Mouse (Mus musculus): ENCODE measurements at regions not wholly inside any gene's neighbourhood (a gene's known extent, or its start where the extent isn't known, plus 50 kb on each side); places are given as distances from the start of the nearest gene placed in this dataset.

GRCm38 (mm10) chr4:83950809-83951409 is 425.6 kb downstream of the Ccdc171 start:
- Histone ChIP-seq H3K9ac (ENCODE audit: low read length) (no peak overlapping the region), H3K4me1 (ENCODE audit: control insufficient read depth, insufficient read depth, low read length) (no peaks in the 10 kb centered on the region), H3K27me3 (ENCODE audit: control insufficient read depth, insufficient read depth, low read length) (no peaks in the 10 kb centered on the region), H3K4me3 (ENCODE audit: low read depth, low read length) (no peak overlapping the region), H3K36me3 (ENCODE audit: control insufficient read depth, insufficient read depth, low read length) (no peaks in the 10 kb centered on the region), H3K9me3 (ENCODE audit: control insufficient read depth, low read length) (no peaks in the 10 kb centered on the region), H3K4me2 (no peak overlapping the region), H3K27ac (ENCODE audit: low read depth, low read length) (no peak overlapping the region)
- no peak for DNase-seq (ENCODE audit: low spot score, missing footprints)
- ATAC-seq (ENCODE audit: low FRiP score), result no peak
- WGBS, result 82% methylated on average over 10 of the region's 10 CpGs

GRCm38 (mm10) chr4:83956252-83956904 is 431.0 kb downstream of the Ccdc171 start:
- H3K4me1 ChIP-seq (ENCODE audit: control insufficient read depth, insufficient read depth, low read length), result no peaks in the 10 kb centered on the region
- H3K27ac ChIP-seq (ENCODE audit: low read depth, low read length), result no peak overlapping the region
- no peak overlapping the region for H3K9ac ChIP-seq (ENCODE audit: low read length)
- ATAC-seq (ENCODE audit: low FRiP score) (no peak), DNase-seq (ENCODE audit: low spot score, missing footprints) (no peak)
- H3K36me3 ChIP-seq (ENCODE audit: control insufficient read depth, insufficient read depth, low read length), result no peaks in the 10 kb centered on the region
- no peaks in the 10 kb centered on the region for H3K9me3 ChIP-seq (ENCODE audit: control insufficient read depth, low read length)
- H3K4me2 ChIP-seq, result no peak overlapping the region
- 92% methylated on average over 12 of the region's 12 CpGs for WGBS
- H3K4me3 ChIP-seq (ENCODE audit: low read depth, low read length), result no peak overlapping the region
- H3K27me3 ChIP-seq (ENCODE audit: control insufficient read depth, insufficient read depth, low read length), result no peaks in the 10 kb centered on the region

DNA sequence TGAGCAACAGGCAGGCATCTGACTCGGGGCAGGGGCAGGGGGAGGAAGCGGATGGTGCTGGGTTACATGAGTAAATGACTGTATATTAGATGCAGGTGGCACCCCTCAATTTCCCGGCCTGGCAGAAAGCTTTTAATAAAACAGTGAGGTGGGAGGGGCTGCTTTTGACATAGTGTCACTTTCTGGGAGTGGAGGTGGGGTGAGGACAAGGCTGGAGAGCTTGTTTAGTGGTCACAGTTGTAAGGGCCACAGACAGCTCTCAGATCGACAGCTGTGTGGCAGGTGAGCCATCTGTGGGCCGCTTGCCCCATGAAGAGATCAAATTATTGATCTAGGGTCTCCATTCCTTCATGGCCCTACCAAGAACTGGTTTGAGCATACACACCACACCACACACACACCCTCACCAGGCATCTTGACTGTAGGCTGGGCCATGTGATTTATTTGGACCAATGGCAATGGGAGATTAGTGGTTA is 431.9 kb downstream of the Ccdc171 start:
- Histone ChIP-seq H3K9ac (ENCODE audit: low read length) (no peak overlapping the region), H3K4me3 (ENCODE audit: low read depth, low read length) (no peak overlapping the region), H3K4me2 (no peak overlapping the region), H3K27ac (ENCODE audit: low read depth, low read length) (no peak overlapping the region), H3K36me3 (ENCODE audit: control insufficient read depth, insufficient read depth, low read length) (no peaks in the 10 kb centered on the region), H3K9me3 (ENCODE audit: control insufficient read depth, low read length) (no peaks in the 10 kb centered on the region), H3K27me3 (ENCODE audit: control insufficient read depth, insufficient read depth, low read length) (no peaks in the 10 kb centered on the region), H3K4me1 (ENCODE audit: control insufficient read depth, insufficient read depth, low read length) (no peaks in the 10 kb centered on the region)
- ATAC-seq (ENCODE audit: low FRiP score), result no peak
- DNase-seq (ENCODE audit: low spot score, missing footprints), result no peak
- WGBS, result 91% methylated on average over 5 of the region's 5 CpGs

GRCm38 (mm10) chr4:83966898-83967297 is 441.6 kb downstream of the Ccdc171 start:
- H3K4me3 ChIP-seq (ENCODE audit: low read depth, low read length), result no peak overlapping the region
- WGBS, result 81% methylated on average over 1 of the region's 1 CpGs
- DNase-seq (ENCODE audit: low spot score, missing footprints) (no peak), ATAC-seq (ENCODE audit: low FRiP score) (no peak)
- H3K27me3 ChIP-seq (ENCODE audit: control insufficient read depth, insufficient read depth, low read length), result no peaks in the 10 kb centered on the region
- no peak overlapping the region for H3K9ac ChIP-seq (ENCODE audit: low read length)
- no peak overlapping the region for H3K4me2 ChIP-seq
- H3K4me1 ChIP-seq (ENCODE audit: control insufficient read depth, insufficient read depth, low read length), result no peaks in the 10 kb centered on the region
- H3K27ac ChIP-seq (ENCODE audit: low read depth, low read length), result no peak overlapping the region
- no peaks in the 10 kb centered on the region for H3K9me3 ChIP-seq (ENCODE audit: control insufficient read depth, low read length)
- no peaks in the 10 kb centered on the region for H3K36me3 ChIP-seq (ENCODE audit: control insufficient read depth, insufficient read depth, low read length)

GRCm38 (mm10) chr4:83973162-83973561 is 447.8 kb downstream of the Ccdc171 start:
- 93% methylated on average over 4 of the region's 4 CpGs for WGBS

GRCm38 (mm10) chr4:83974214-83975012 is 449.1 kb downstream of the Ccdc171 start:
- H3K9me3 ChIP-seq (ENCODE audit: control insufficient read depth, low read length), result no peaks in the 10 kb centered on the region
- peak; percentile 12 for DNase-seq (ENCODE audit: low spot score, missing footprints)
- no peaks in the 10 kb centered on the region for H3K27me3 ChIP-seq (ENCODE audit: control insufficient read depth, insufficient read depth, low read length)
- no peak overlapping the region for H3K27ac ChIP-seq (ENCODE audit: low read depth, low read length)
- no peak overlapping the region for H3K4me3 ChIP-seq (ENCODE audit: low read depth, low read length)
- no peak for ATAC-seq (ENCODE audit: low FRiP score)
- no peak overlapping the region for H3K9ac ChIP-seq (ENCODE audit: low read length)
- no peaks in the 10 kb centered on the region for H3K36me3 ChIP-seq (ENCODE audit: control insufficient read depth, insufficient read depth, low read length)
- no peak overlapping the region for H3K4me2 ChIP-seq
- WGBS, result 84% methylated on average over 7 of the region's 7 CpGs
- no peaks in the 10 kb centered on the region for H3K4me1 ChIP-seq (ENCODE audit: control insufficient read depth, insufficient read depth, low read length)

More at GRCm38 (mm10) chr4:83973162-83973561, 447.8 kb downstream of the Ccdc171 start:
- no peaks in the 10 kb centered on the region for H3K4me1 ChIP-seq (ENCODE audit: control insufficient read depth, insufficient read depth, low read length)
- DNase-seq (ENCODE audit: low spot score, missing footprints) (no peak), ATAC-seq (ENCODE audit: low FRiP score) (no peak)
- no peaks in the 10 kb centered on the region for H3K27me3 ChIP-seq (ENCODE audit: control insufficient read depth, insufficient read depth, low read length)
- H3K9me3 ChIP-seq (ENCODE audit: control insufficient read depth, low read length), result no peaks in the 10 kb centered on the region
- no peaks in the 10 kb centered on the region for H3K36me3 ChIP-seq (ENCODE audit: control insufficient read depth, insufficient read depth, low read length)
- no peak overlapping the region for H3K27ac ChIP-seq (ENCODE audit: low read depth, low read length)
- H3K4me3 ChIP-seq (ENCODE audit: low read depth, low read length), result no peak overlapping the region
- H3K9ac ChIP-seq (ENCODE audit: low read length), result no peak overlapping the region
- no peak overlapping the region for H3K4me2 ChIP-seq

DNA sequence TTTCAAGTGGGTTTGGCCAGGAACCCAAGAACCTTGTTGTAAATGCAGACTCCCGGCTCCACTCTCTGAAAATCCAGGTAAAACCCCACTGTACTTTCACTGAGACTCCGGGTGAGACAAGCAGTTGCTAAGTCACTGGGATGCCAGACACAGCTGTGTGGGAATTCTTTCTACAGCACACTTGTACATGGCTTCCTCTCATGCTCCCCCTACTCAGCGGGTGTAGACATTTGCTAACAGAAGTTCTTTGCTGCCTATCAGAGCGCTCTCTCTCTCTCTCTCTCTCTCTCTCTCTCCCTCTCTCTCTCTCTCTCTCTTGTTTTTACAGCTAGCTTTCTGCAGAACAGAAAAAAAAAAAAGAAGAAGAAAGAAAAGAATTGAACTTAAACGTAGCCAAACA is 450.2 kb downstream of the Ccdc171 start:
- ATAC-seq (ENCODE audit: low FRiP score) (no peak), DNase-seq (ENCODE audit: low spot score, missing footprints) (peak; percentile 65)
- Histone ChIP-seq H3K4me3 (ENCODE audit: low read depth, low read length) (no peak overlapping the region), H3K9ac (ENCODE audit: low read length) (no peak overlapping the region), H3K9me3 (ENCODE audit: control insufficient read depth, low read length) (no peaks in the 10 kb centered on the region), H3K27me3 (ENCODE audit: control insufficient read depth, insufficient read depth, low read length) (no peaks in the 10 kb centered on the region), H3K27ac (ENCODE audit: low read depth, low read length) (no peak overlapping the region), H3K4me2 (no peak overlapping the region), H3K4me1 (ENCODE audit: control insufficient read depth, insufficient read depth, low read length) (no peaks in the 10 kb centered on the region), H3K36me3 (ENCODE audit: control insufficient read depth, insufficient read depth, low read length) (no peaks in the 10 kb centered on the region)
- 86% methylated on average over 5 of the region's 5 CpGs for WGBS

- no peaks in the 10 kb centered on the region for H3K27me3 ChIP-seq (ENCODE audit: control insufficient read depth, insufficient read depth, low read length)
- DNase-seq (ENCODE audit: low spot score, missing footprints) (no peak), ATAC-seq (ENCODE audit: low FRiP score) (no peak)
- no peak overlapping the region for H3K4me3 ChIP-seq (ENCODE audit: low read depth, low read length)
- no peak overlapping the region for H3K9ac ChIP-seq (ENCODE audit: low read length)
- WGBS, result 63% methylated on average over 12 of the region's 12 CpGs
- H3K36me3 ChIP-seq (ENCODE audit: control insufficient read depth, insufficient read depth, low read length), result no peaks in the 10 kb centered on the region
- H3K9me3 ChIP-seq (ENCODE audit: control insufficient read depth, low read length), result no peaks in the 10 kb centered on the region
- no peaks in the 10 kb centered on the region for H3K4me1 ChIP-seq (ENCODE audit: control insufficient read depth, insufficient read depth, low read length)
- no peak overlapping the region for H3K4me2 ChIP-seq
- no peak overlapping the region for H3K27ac ChIP-seq (ENCODE audit: low read depth, low read length)
These were observed 450.7 kb downstream of the Ccdc171 start for GRCm38 (mm10) chr4:83976067-83976466.

DNA sequence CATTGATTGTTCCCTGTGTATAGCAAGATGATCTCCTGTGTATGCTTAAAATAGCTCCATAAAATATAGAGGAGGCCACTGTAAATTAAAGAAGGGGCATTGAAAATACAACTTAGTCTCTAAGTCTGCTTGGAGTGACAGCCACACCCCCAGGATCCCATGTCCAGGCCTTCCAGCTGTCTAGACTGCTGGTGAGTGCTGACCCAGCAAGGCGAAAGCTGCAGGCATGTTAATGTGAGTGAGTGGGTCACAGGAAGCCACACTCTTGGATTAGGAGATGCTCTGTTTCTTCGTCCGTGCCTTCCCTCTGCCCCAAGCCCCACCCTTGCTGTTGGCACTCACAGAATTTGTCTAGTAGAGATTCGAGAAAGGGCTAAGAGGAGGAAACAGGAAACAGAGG is 453.7 kb downstream of the Ccdc171 start:
- Histone ChIP-seq H3K36me3 (ENCODE audit: control insufficient read depth, insufficient read depth, low read length) (no peaks in the 10 kb centered on the region), H3K4me3 (ENCODE audit: low read depth, low read length) (no peak overlapping the region), H3K4me1 (ENCODE audit: control insufficient read depth, insufficient read depth, low read length) (no peaks in the 10 kb centered on the region), H3K9me3 (ENCODE audit: control insufficient read depth, low read length) (no peaks in the 10 kb centered on the region), H3K27me3 (ENCODE audit: control insufficient read depth, insufficient read depth, low read length) (no peaks in the 10 kb centered on the region), H3K27ac (ENCODE audit: low read depth, low read length) (no peak overlapping the region), H3K9ac (ENCODE audit: low read length) (no peak overlapping the region), H3K4me2 (no peak overlapping the region)
- WGBS, result 83% methylated on average over 4 of the region's 4 CpGs
- ATAC-seq (ENCODE audit: low FRiP score) (no peak), DNase-seq (ENCODE audit: low spot score, missing footprints) (peak; percentile 77)
